Mouse (Mus musculus) heart, postnatal 10 days (tissue): ENCODE measurements around the gene Sdhb. TPM values are rescaled to one million over a fixed set of nuclear protein-coding genes. Genes with fewer than 3 reads are reported as not detected.

Source experiments
- DNase-seq, 2 experiments: peaks; one replicate each; pipeline ENCODE4 v3.0.0; 2021
- intact Hi-C: fragments of 180-260 bp; cut with DNase I; formaldehyde crosslinking; loops from one replicate; pipeline ENCODE4 v1.15.1; 2025
- total RNA-seq, 2 experiments: library from RNA; stranded (reverse); gene quantifications; 2 replicates each; pipeline ENCODE4 v1.2.3; 2021

Gene Sdhb
- total RNA-seq, 2 experiments from 2014 or later = 725 to 746 TPM

GRCm38 (mm10) chr4:141008028-141008427, 47.0 kb downstream of the Sdhb start:
- intact Hi-C loops = no loop called here
- DNase-seq = peak; percentile 82 to 84

- intact Hi-C loops = no loop called here
- DNase-seq = no peak
Observed at GRCm38 (mm10) chr4:141010118-141010517, 49.1 kb downstream of the Sdhb start, which contains the start of gene Mfap2. Mfap2 (plus strand) TSS chr4:141010418.

GRCm38 (mm10) chr4:141010526-141010925, 49.5 kb downstream of the Sdhb start:
- intact Hi-C loops = no loop called here
- peak; percentile 48 to 63 for DNase-seq

GRCm38 (mm10) chr4:141010941-141011429, 50.0 kb downstream of the Sdhb start:
- peak; percentile 57 to 68 for DNase-seq
- intact Hi-C loops = no loop called here

- intact Hi-C loops = no loop called here
- peak in 1 of 2 experiments; percentile 35 for DNase-seq
Observed at GRCm38 (mm10) chr4:141011556-141012328, 50.7 kb downstream of the Sdhb start.

GRCm38 (mm10) chr4:141012558-141012957, 51.6 kb downstream of the Sdhb start:
- intact Hi-C loops = no loop called here
- no peak for DNase-seq

- intact Hi-C loops = no loop called here
- DNase-seq = no peak
Observed at GRCm38 (mm10) chr4:141014114-141014513, 53.1 kb downstream of the Sdhb start.

- DNase-seq = no peak
- intact Hi-C loops = no loop called here
Observed at GRCm38 (mm10) chr4:141014856-141015255, 53.9 kb downstream of the Sdhb start.

- DNase-seq = peak; percentile 36 to 47
- intact Hi-C loops = no loop called here
Observed at GRCm38 (mm10) chr4:141015356-141015755, 54.4 kb downstream of the Sdhb start.

- intact Hi-C loops = no loop called here
- peak; percentile 45 to 52 for DNase-seq
Observed at GRCm38 (mm10) chr4:141016311-141016710, 55.3 kb downstream of the Sdhb start.

GRCm38 (mm10) chr4:141017657-141018436, 56.8 kb downstream of the Sdhb start:
- no peak for DNase-seq
- intact Hi-C loops = no loop called here

- DNase-seq = no peak
- intact Hi-C loops = no loop called here
Observed at GRCm38 (mm10) chr4:141020220-141020619, 59.2 kb downstream of the Sdhb start.

GRCm38 (mm10) chr4:141020811-141021613, 60.0 kb downstream of the Sdhb start:
- DNase-seq = peak; percentile 83 to 86
- intact Hi-C loops = loop anchor here (1.0 kb wide), 1 partner anchor 34 kb away; no protein-coding TSS in a partner anchor

- intact Hi-C loops = loop anchor here (1.0 kb wide), 1 partner anchor 34 kb away; no protein-coding TSS in a partner anchor
- DNase-seq = peak in 1 of 2 experiments; percentile 37
Observed at GRCm38 (mm10) chr4:141021614-141021929, 60.6 kb downstream of the Sdhb start.

- DNase-seq = no peak
- intact Hi-C loops = no loop called here
Observed at GRCm38 (mm10) chr4:141024052-141024451, 63.0 kb downstream of the Sdhb start.

- no peak for DNase-seq
- intact Hi-C loops = no loop called here
Observed at GRCm38 (mm10) chr4:141024992-141025391, 64.0 kb downstream of the Sdhb start.

Other genes starting within 250 kb of the Sdhb start
- not detected for gene Padi6, start 218.6 kb upstream of the Sdhb start, total RNA-seq
- gene Padi4, start 187.0 kb upstream of the Sdhb start, total RNA-seq = under 1 TPM; 0.40 to 0.48 TPM
- gene Padi3, start 150.6 kb upstream of the Sdhb start, total RNA-seq = under 1 TPM; 0.12 TPM
- not detected for gene Padi1, start 115.4 kb upstream of the Sdhb start, total RNA-seq
- 1 to 10 TPM in 1 of 2 experiments, under 1 TPM in 1; 0.65 to 1.1 TPM for gene Padi2, start 54.9 kb upstream of the Sdhb start, total RNA-seq
- gene Atp13a2, start 25.7 kb downstream of the Sdhb start, total RNA-seq = 10 to 100 TPM; 20.0 to 24.7 TPM
- gene Mfap2, start 49.2 kb downstream of the Sdhb start, total RNA-seq = 10 to 100 TPM; 47.6 to 53.7 TPM
- 1 to 10 TPM; 7.0 to 7.4 TPM for gene Crocc, start 99.3 kb downstream of the Sdhb start, total RNA-seq
- gene Necap2, start 117.2 kb downstream of the Sdhb start, total RNA-seq = 10 to 100 TPM; 33.3 to 34.3 TPM
- gene Spata21, start 127.1 kb downstream of the Sdhb start, total RNA-seq = not detected
- gene Szrd1, start 178.6 kb downstream of the Sdhb start, total RNA-seq = 100 to 1,000 TPM in 1 of 2 experiments, 10 to 100 TPM in 1; 92.4 to 108 TPM
- 10 to 100 TPM; 14.7 to 15.6 TPM for gene Fbxo42, start 186.7 kb downstream of the Sdhb start, total RNA-seq